Mouse (Mus musculus) heart, embryonic 15.5 days (tissue): ENCODE data around the gene Nup210. TPM values are rescaled to one million over a fixed set of nuclear protein-coding genes. Genes with fewer than 3 reads are reported as not detected.

Experiments used
- ATAC-seq: fragments of 200-750 bp; cut with Nextera tagmentation; replicated peaks from 2 replicates; pipeline ENCODE4 v1.8.0; 2017; ENCODE audit warnings: low read depth, moderate TSS enrichment; ENCODE audit not compliant: insufficient number of reproducible peaks, insufficient read depth, low FRiP score
- H3K27ac ChIP-seq: fragments of 300-500 bp; sonication (generic); 2 replicates; pipeline ENCODE4 v1.5.1; 2015; ENCODE audit warnings: mild to moderate bottlenecking, inconsistent platforms
- H3K27me3 ChIP-seq: fragments of 300-500 bp; sonication (generic); 2 replicates; pipeline ENCODE4 v1.6.1; 2015; ENCODE audit warnings: inconsistent platforms
- H3K36me3 ChIP-seq: fragments of 300-500 bp; sonication (generic); 2 replicates; pipeline ENCODE4 v1.6.1; 2015; ENCODE audit warnings: mild to moderate bottlenecking, inconsistent platforms
- H3K4me1 ChIP-seq: fragments of 300-500 bp; sonication (generic); replicated peaks from 2 replicates; pipeline ENCODE4 v1.6.1; 2015; ENCODE audit warnings: inconsistent platforms
- H3K4me2 ChIP-seq: fragments of 300-500 bp; sonication (generic); 2 replicates; pipeline ENCODE4 v1.6.1; 2015; ENCODE audit warnings: inconsistent platforms, mild to moderate bottlenecking, moderate library complexity
- H3K4me3 ChIP-seq: fragments of 300-500 bp; sonication (generic); 2 replicates; pipeline ENCODE4 v1.5.1; 2015; ENCODE audit warnings: mild to moderate bottlenecking, inconsistent platforms
- H3K9ac ChIP-seq: fragments of 300-500 bp; sonication (generic); 2 replicates; pipeline ENCODE4 v1.6.1; 2015; ENCODE audit warnings: mild to moderate bottlenecking, inconsistent platforms
- H3K9me3 ChIP-seq: fragments of 300-500 bp; sonication (generic); replicated peaks from 2 replicates; pipeline ENCODE4 v1.6.1; 2016; ENCODE audit warnings: inconsistent platforms
- WGBS: fragments of 180-500 bp; shearing (Covaris S2); methylation state at CpG from one replicate; pipeline ENCODE4 v1.1.7; 2015; ENCODE audit warnings: mixed read lengths; 5-methylcytosine and 5-hydroxymethylcytosine counted together
- polyA plus RNA-seq: library from polyadenylated mRNA; unstranded; fragments of >200 nt; fragmentation: Nextera tagmentation; extraction: Ambion mirVana; gene quantifications from 2 replicates; pipeline ENCODE4 v1.2.1, GENCODE M21; 2015

Gene Nup210
- polyA plus RNA-seq, 1 experiment from 2014 or later = 6.2 TPM

DNA sequence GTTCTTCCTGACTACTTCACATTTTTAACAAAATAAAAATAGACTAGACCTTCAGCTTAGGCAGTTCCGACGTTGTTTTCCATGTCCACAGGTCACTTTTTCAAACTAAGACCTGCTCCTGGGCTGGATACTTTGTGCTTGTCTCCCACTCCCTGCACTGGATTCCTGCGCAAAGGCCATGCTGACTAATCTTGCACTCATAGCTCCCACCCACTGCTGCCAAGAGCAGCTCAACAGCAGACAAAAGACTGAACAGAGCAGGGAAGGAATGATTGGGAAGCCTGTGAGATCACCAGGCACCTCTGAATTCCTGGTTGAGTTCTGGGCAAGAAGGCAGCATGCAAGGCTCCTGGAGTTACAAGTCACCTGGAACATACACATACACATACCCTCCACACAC, 119.6 kb downstream of the Nup210 start:
- Histone ChIP-seq H3K27ac (no peak overlapping the region), H3K27me3 (no peaks in the 10 kb centered on the region), H3K9me3 (0 out of 2 replicates have a peak, but pooled peaks cover 8% of the 10 kb centered on the region), H3K4me2 (no peak overlapping the region), H3K4me3 (no peak overlapping the region), H3K4me1 (peaks cover 25% of the 10 kb centered on the region), H3K36me3 (no peaks in the 10 kb centered on the region), H3K9ac (no peak overlapping the region)
- no peak for ATAC-seq
- 69% methylated on average over 3 of the region's 3 CpGs for WGBS

GRCm38 (mm10) chr6:90996181-90996580, 120.4 kb downstream of the Nup210 start:
- H3K27ac ChIP-seq = no peak overlapping the region
- H3K4me3 ChIP-seq = no peak overlapping the region
- peaks cover 21% of the 10 kb centered on the region for H3K4me1 ChIP-seq
- 79% methylated on average over 2 of the region's 2 CpGs for WGBS
- H3K27me3 ChIP-seq = no peaks in the 10 kb centered on the region
- no peaks in the 10 kb centered on the region for H3K36me3 ChIP-seq
- H3K9me3 ChIP-seq = 0 out of 2 replicates have a peak, but pooled peaks cover 8% of the 10 kb centered on the region
- no peak overlapping the region for H3K4me2 ChIP-seq
- no peak overlapping the region for H3K9ac ChIP-seq
- ATAC-seq = no peak

GRCm38 (mm10) chr6:90988648-90989317, 127.8 kb downstream of the Nup210 start, which contains the start of gene Iqsec1:
Gene Iqsec1 (minus strand): TSS chr6:90988685.
- H3K9ac ChIP-seq = peak within 1 kb of the TSS; percentile 86
- H3K4me1 ChIP-seq = peaks cover 45% of the 10 kb centered on the region
- peak within 1 kb of the TSS; percentile 74 for H3K27ac ChIP-seq
- H3K4me2 ChIP-seq = peak within 1 kb of the TSS; percentile 99
- peak within 1 kb of the TSS; percentile 82 for H3K4me3 ChIP-seq
- H3K36me3 ChIP-seq = no peaks in the 10 kb centered on the region
- 0 out of 2 replicates have a peak, but pooled peaks cover 8% of the 10 kb centered on the region for H3K9me3 ChIP-seq
- ATAC-seq = peak; percentile 87
- WGBS = 1% methylated on average over 28 of the region's 39 CpGs
- 0 out of 2 replicates have a peak, but pooled peaks cover 2% of the 10 kb centered on the region for H3K27me3 ChIP-seq

DNA sequence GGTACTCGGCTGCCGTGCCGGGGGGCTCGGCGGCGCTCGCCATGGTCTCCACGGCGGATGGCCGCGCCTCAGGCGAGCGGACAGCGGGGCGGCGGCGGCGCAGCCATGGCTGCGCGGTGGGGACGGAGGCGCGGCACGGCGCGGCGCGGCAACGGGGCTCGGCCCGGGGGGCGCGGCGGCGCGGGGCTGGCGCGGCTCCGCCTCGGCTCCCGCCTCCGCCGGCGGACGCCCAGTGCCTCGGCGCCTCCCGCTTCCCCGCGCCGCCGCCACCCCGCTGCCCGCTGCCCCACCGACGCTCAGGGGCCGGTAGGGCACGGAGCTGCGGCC, 128.4 kb downstream of the Nup210 start:
- WGBS = 0% methylated on average over 16 of the region's 59 CpGs
- Histone ChIP-seq H3K27ac (peak overlapping the region; percentile 74), H3K4me2 (peak overlapping the region; percentile 99), H3K9me3 (0 out of 2 replicates have a peak, but pooled peaks cover 3% of the 10 kb centered on the region), H3K9ac (peak overlapping the region; percentile 86), H3K4me1 (peaks cover 49% of the 10 kb centered on the region), H3K27me3 (0 out of 2 replicates have a peak, but pooled peaks cover 2% of the 10 kb centered on the region), H3K4me3 (peak overlapping the region; percentile 82), H3K36me3 (no peaks in the 10 kb centered on the region)
- peak; percentile 23 for ATAC-seq

DNA sequence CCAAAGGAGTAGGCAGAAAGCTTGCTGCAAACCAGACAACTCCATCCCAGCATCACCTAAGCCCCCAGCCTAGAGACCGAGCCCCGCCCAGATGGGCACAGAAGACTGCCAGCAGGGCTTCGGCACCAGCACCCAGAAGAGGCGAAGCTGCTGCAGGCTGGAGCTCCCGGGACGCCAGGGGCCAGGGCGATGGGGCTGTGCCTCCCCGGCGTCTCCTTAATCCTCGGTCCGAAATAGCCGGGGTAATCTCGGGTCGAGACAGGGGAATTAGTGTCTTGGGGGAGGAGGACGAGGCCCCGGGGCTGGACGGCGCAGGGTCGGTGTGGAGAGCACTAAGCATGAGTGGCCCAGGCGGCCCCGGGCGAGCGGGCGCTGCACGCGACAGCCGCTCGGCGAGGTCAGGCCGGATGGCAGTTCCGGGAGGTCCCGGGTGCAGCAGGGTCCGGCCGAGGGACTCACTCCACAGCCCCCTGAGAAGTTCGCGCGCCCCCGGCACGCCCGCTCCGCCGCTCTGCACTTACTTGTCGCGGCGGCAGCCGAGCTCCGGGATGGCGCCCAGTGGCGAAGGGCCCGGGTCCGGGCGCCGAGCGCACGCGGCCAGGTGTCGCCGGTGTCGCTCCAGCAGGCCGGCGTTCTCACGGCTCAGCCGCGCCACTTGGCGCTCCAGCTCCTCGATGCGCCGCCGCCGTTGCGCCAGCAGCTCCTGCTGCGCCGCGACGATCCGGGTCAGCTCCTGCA, 128.9 kb downstream of the Nup210 start:
- Histone ChIP-seq H3K4me1 (peaks cover 55% of the 10 kb centered on the region), H3K9ac (peak overlapping the region; percentile 86), H3K4me3 (peak overlapping the region; percentile 82), H3K9me3 (no peaks in the 10 kb centered on the region), H3K27me3 (0 out of 2 replicates have a peak, but pooled peaks cover 2% of the 10 kb centered on the region), H3K27ac (peak overlapping the region; percentile 74), H3K36me3 (no peaks in the 10 kb centered on the region), H3K4me2 (peak overlapping the region; percentile 99)
- WGBS = under 1% methylated on average over 75 of the region's 76 CpGs
- peak; percentile 2; the same call in 1 of the 2 replicates for ATAC-seq

GRCm38 (mm10) chr6:90984101-90984500, 132.5 kb downstream of the Nup210 start:
- Histone ChIP-seq H3K27me3 (0 out of 2 replicates have a peak, but pooled peaks cover 2% of the 10 kb centered on the region), H3K4me3 (no peak overlapping the region), H3K36me3 (no peaks in the 10 kb centered on the region), H3K27ac (peak overlapping the region; percentile 70), H3K4me1 (peaks cover 62% of the 10 kb centered on the region), H3K4me2 (0 out of 2 replicates have a peak overlapping the region, but pooled peaks have one; percentile 13), H3K9me3 (no peaks in the 10 kb centered on the region), H3K9ac (no peak overlapping the region)
- 17% methylated on average over 3 of the region's 3 CpGs for WGBS
- ATAC-seq = no peak

GRCm38 (mm10) chr6:90974279-90974678, 142.3 kb downstream of the Nup210 start:
- H3K9me3 ChIP-seq = no peaks in the 10 kb centered on the region
- H3K4me2 ChIP-seq = no peak overlapping the region
- H3K27ac ChIP-seq = no peak overlapping the region
- no peak overlapping the region for H3K4me3 ChIP-seq
- 56% methylated on average over 2 of the region's 2 CpGs for WGBS
- no peaks in the 10 kb centered on the region for H3K27me3 ChIP-seq
- H3K4me1 ChIP-seq = peaks cover 21% of the 10 kb centered on the region
- ATAC-seq = no peak
- H3K9ac ChIP-seq = no peak overlapping the region
- H3K36me3 ChIP-seq = no peaks in the 10 kb centered on the region

GRCm38 (mm10) chr6:90969341-90969871, 147.2 kb downstream of the Nup210 start:
- H3K27ac ChIP-seq = peak overlapping the region; percentile 56

More at GRCm38 (mm10) chr6:90969341-90969871, 147.2 kb downstream of the Nup210 start:
- no peak overlapping the region for H3K4me3 ChIP-seq
- H3K4me1 ChIP-seq = peaks cover 30% of the 10 kb centered on the region
- 30% methylated on average over 2 of the region's 2 CpGs for WGBS
- no peaks in the 10 kb centered on the region for H3K9me3 ChIP-seq
- H3K9ac ChIP-seq = no peak overlapping the region
- H3K27me3 ChIP-seq = no peaks in the 10 kb centered on the region
- no peaks in the 10 kb centered on the region for H3K36me3 ChIP-seq
- H3K4me2 ChIP-seq = no peak overlapping the region
- ATAC-seq = no peak

Other genes starting within 250 kb of the Nup210 start
- 12.3 and 15.3 TPM in 2 replicates for gene Iqsec1, start 128.1 kb downstream of the Nup210 start, polyA plus RNA-seq
- gene Hdac11, start 39.8 kb upstream of the Nup210 start, polyA plus RNA-seq = 8.7 and 10.4 TPM in 2 replicates
- gene Fbln2, start 95.6 kb upstream of the Nup210 start, polyA plus RNA-seq = 156 and 255 TPM in 2 replicates